Mouse (Mus musculus): Measurements from ENCODE around the gene Plin4. TPM values are rescaled to one million over a fixed set of nuclear protein-coding genes. Genes with fewer than 3 reads are reported as not detected.

The Plin4 gene
- polyA plus RNA-seq, 1 experiment from 2014 or later: 0.32 TPM

Other genes starting within 250 kb of the Plin4 start
- gene Zfp119a, start 230.9 kb downstream of the Plin4 start, polyA plus RNA-seq (2015; fragmentation: Nextera tagmentation; extraction: Ambion mirVana): 8.9 and 10.9 TPM in 2 replicates
- 17.6 and 19.1 TPM in 2 replicates for gene Zfp959, start 217.7 kb downstream of the Plin4 start, polyA plus RNA-seq (2015; fragmentation: Nextera tagmentation; extraction: Ambion mirVana)
- gene Zfp119b, start 160.3 kb downstream of the Plin4 start, polyA plus RNA-seq (2015; fragmentation: Nextera tagmentation; extraction: Ambion mirVana): 6.3 and 7.8 TPM in 2 replicates
- 2.1 and 2.6 TPM in 2 replicates for gene Ebi3, start 157.2 kb downstream of the Plin4 start, polyA plus RNA-seq (2015; fragmentation: Nextera tagmentation; extraction: Ambion mirVana)
- 29.8 and 34.7 TPM in 2 replicates for gene Yju2, start 150.7 kb downstream of the Plin4 start, polyA plus RNA-seq (2015; fragmentation: Nextera tagmentation; extraction: Ambion mirVana)
- 41.6 and 46.0 TPM in 2 replicates for gene Shd, start 139.3 kb downstream of the Plin4 start, polyA plus RNA-seq (2015; fragmentation: Nextera tagmentation; extraction: Ambion mirVana)
- gene Fsd1, start 123.3 kb downstream of the Plin4 start, polyA plus RNA-seq (2015; fragmentation: Nextera tagmentation; extraction: Ambion mirVana): 21.6 TPM in 2 replicates
- gene Stap2, start 104.2 kb downstream of the Plin4 start, polyA plus RNA-seq (2015; fragmentation: Nextera tagmentation; extraction: Ambion mirVana): 21.0 and 21.4 TPM in 2 replicates
- gene Mpnd, start 104.1 kb downstream of the Plin4 start, polyA plus RNA-seq (2015; fragmentation: Nextera tagmentation; extraction: Ambion mirVana): 109 and 112 TPM in 2 replicates
- gene Sh3gl1, start 73.2 kb downstream of the Plin4 start, polyA plus RNA-seq (2015; fragmentation: Nextera tagmentation; extraction: Ambion mirVana): 189 and 190 TPM in 2 replicates
- gene Chaf1a, start 69.4 kb downstream of the Plin4 start, polyA plus RNA-seq (2015; fragmentation: Nextera tagmentation; extraction: Ambion mirVana): 26.0 and 28.4 TPM in 2 replicates
- gene Ubxn6, start 34.8 kb downstream of the Plin4 start, polyA plus RNA-seq (2015; fragmentation: Nextera tagmentation; extraction: Ambion mirVana): 46.2 and 47.2 TPM in 2 replicates
- gene Hdgfl2, start 30.2 kb downstream of the Plin4 start, polyA plus RNA-seq (2015; fragmentation: Nextera tagmentation; extraction: Ambion mirVana): 129 and 141 TPM in 2 replicates
- gene Plin5, start 7.8 kb upstream of the Plin4 start, polyA plus RNA-seq (2015; fragmentation: Nextera tagmentation; extraction: Ambion mirVana): 1.6 and 2.6 TPM in 2 replicates
- gene Lrg1, start 12.2 kb upstream of the Plin4 start, polyA plus RNA-seq (2015; fragmentation: Nextera tagmentation; extraction: Ambion mirVana): 0.62 and 0.69 TPM in 2 replicates
- 1.1 TPM in 2 replicates for gene Sema6b, start 30.5 kb upstream of the Plin4 start, polyA plus RNA-seq (2015; fragmentation: Nextera tagmentation; extraction: Ambion mirVana)
- gene Tnfaip8l1, start 52.7 kb upstream of the Plin4 start, polyA plus RNA-seq (2015; fragmentation: Nextera tagmentation; extraction: Ambion mirVana): 12.2 and 13.2 TPM in 2 replicates
- 102 and 109 TPM in 2 replicates for gene Mydgf, start 74.1 kb upstream of the Plin4 start, polyA plus RNA-seq (2015; fragmentation: Nextera tagmentation; extraction: Ambion mirVana)
- gene Dpp9, start 109.1 kb upstream of the Plin4 start, polyA plus RNA-seq (2015; fragmentation: Nextera tagmentation; extraction: Ambion mirVana): 45.0 and 46.2 TPM in 2 replicates
- 14.6 and 15.8 TPM in 2 replicates for gene Fem1a, start 147.0 kb upstream of the Plin4 start, polyA plus RNA-seq (2015; fragmentation: Nextera tagmentation; extraction: Ambion mirVana)
- 7.3 and 10.3 TPM in 2 replicates for gene Ticam1, start 167.0 kb upstream of the Plin4 start, polyA plus RNA-seq (2015; fragmentation: Nextera tagmentation; extraction: Ambion mirVana)
- 87.5 and 106 TPM in 2 replicates for gene Plin3, start 183.1 kb upstream of the Plin4 start, polyA plus RNA-seq (2015; fragmentation: Nextera tagmentation; extraction: Ambion mirVana)
- gene Arrdc5, start 190.5 kb upstream of the Plin4 start, polyA plus RNA-seq (2015; fragmentation: Nextera tagmentation; extraction: Ambion mirVana): not detected in 2 replicates
- 170 and 179 TPM in 2 replicates for gene Uhrf1, start 193.5 kb upstream of the Plin4 start, polyA plus RNA-seq (2015; fragmentation: Nextera tagmentation; extraction: Ambion mirVana)
- gene Kdm4b, start 216.3 kb upstream of the Plin4 start, polyA plus RNA-seq (2015; fragmentation: Nextera tagmentation; extraction: Ambion mirVana): 37.7 and 39.1 TPM in 2 replicates